Mouse (Mus musculus): ENCODE measurements around the gene Sugp2. TPM values are rescaled to one million over a fixed set of nuclear protein-coding genes. Genes with fewer than 3 reads are reported as not detected.
"Not testable (repeated sequence)": the region's sequence is repeated elsewhere in the genome, so short reads cannot be mapped to it uniquely, and the experiment has no call there.

The Sugp2 gene
- total and polyA plus RNA-seq, 2 experiments from 2014 or later: 75.7 to 139 TPM

DNA sequence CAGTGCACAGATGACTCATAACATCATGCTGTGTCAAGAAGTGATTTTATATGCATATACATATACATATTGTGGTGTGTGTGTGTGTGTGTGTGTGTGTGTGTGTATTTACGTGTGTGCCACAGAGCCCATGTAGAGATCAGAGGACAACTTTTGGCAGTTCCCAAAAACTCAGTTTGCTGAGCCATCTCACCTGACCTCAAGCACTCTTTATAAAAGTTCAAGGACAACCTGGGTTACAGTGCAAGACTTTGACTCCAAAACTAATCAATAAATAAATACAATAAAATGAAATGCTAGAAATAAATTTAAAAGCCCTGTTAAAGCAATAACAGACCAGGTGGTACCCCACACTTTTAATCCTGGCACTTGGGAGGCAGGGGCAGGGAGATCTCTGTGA, 22.8 kb upstream of the Sugp2 start:
- DNase-seq (ENCODE audit: low spot score) (no peak), ATAC-seq (ENCODE audit: low FRiP score) (no peak)
- Histone ChIP-seq H3K9me3 (ENCODE audit: low read length) (no peaks in the 10 kb centered on the region), H3K4me2 (ENCODE audit: low read depth, low read length, poor library complexity, severe bottlenecking) (peak overlapping the region; percentile 74), H3K9ac (replicated peaks; ENCODE audit: low read length, poor library complexity, severe bottlenecking) (0 out of 2 replicates have a peak overlapping the region, but pooled peaks have one; percentile 63), H3K4me1 (ENCODE audit: insufficient read depth, low read length) (no peaks in the 10 kb centered on the region), H3K27ac (ENCODE audit: low read depth, low read length) (no peak overlapping the region), H3K4me3 (ENCODE audit: low read depth, low read length) (peak overlapping the region; percentile 56), H3K27me3 (ENCODE audit: insufficient read depth, low read length) (no peaks in the 10 kb centered on the region), H3K36me3 (ENCODE audit: insufficient read depth, low read length) (no peaks in the 10 kb centered on the region)
- no peak for TF ChIP-seq CTCF (IDR thresholded peaks at IDR 0.05)
- 83% methylated on average over 1 of the region's 1 CpGs for WGBS

DNA sequence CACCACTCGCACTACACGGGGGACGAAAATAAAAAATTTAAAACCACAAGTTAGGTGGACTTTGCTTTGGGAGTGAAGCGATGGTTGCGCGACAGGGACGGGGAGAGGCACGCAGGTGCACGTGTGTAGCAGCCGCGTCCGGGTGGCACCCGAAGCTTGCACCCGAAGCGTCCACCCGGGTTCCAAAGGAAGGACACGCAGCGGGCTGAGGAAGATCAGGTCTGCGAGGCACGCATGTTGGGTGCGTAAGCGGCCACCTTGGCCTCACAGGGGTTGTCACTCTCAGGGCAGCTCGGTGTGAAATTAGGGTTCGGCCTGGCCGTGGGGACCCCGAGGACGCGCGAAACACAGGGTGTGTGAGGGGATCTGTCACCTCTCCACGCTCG, 22.3 kb upstream of the Sugp2 start:
- H3K27ac ChIP-seq (ENCODE audit: low read depth, low read length): peak overlapping the region; percentile 65
- H3K4me1 ChIP-seq (ENCODE audit: insufficient read depth, low read length): no peaks in the 10 kb centered on the region
- WGBS: 2% methylated on average over 31 of the region's 31 CpGs
- peak overlapping the region; percentile 74 for H3K4me2 ChIP-seq (ENCODE audit: low read depth, low read length, poor library complexity, severe bottlenecking)
- peak; percentile 5; the same call in 1 of the 2 replicates for ATAC-seq (ENCODE audit: low FRiP score)
- no peaks in the 10 kb centered on the region for H3K9me3 ChIP-seq (ENCODE audit: low read length)
- TF ChIP-seq CTCF (IDR thresholded peaks at IDR 0.05): no peak
- no peaks in the 10 kb centered on the region for H3K27me3 ChIP-seq (ENCODE audit: insufficient read depth, low read length)
- peak overlapping the region; percentile 63 for H3K9ac ChIP-seq (replicated peaks; ENCODE audit: low read length, poor library complexity, severe bottlenecking)
- no peak for DNase-seq (ENCODE audit: low spot score)
- no peaks in the 10 kb centered on the region for H3K36me3 ChIP-seq (ENCODE audit: insufficient read depth, low read length)
- H3K4me3 ChIP-seq (ENCODE audit: low read depth, low read length): peak overlapping the region; percentile 56

DNA sequence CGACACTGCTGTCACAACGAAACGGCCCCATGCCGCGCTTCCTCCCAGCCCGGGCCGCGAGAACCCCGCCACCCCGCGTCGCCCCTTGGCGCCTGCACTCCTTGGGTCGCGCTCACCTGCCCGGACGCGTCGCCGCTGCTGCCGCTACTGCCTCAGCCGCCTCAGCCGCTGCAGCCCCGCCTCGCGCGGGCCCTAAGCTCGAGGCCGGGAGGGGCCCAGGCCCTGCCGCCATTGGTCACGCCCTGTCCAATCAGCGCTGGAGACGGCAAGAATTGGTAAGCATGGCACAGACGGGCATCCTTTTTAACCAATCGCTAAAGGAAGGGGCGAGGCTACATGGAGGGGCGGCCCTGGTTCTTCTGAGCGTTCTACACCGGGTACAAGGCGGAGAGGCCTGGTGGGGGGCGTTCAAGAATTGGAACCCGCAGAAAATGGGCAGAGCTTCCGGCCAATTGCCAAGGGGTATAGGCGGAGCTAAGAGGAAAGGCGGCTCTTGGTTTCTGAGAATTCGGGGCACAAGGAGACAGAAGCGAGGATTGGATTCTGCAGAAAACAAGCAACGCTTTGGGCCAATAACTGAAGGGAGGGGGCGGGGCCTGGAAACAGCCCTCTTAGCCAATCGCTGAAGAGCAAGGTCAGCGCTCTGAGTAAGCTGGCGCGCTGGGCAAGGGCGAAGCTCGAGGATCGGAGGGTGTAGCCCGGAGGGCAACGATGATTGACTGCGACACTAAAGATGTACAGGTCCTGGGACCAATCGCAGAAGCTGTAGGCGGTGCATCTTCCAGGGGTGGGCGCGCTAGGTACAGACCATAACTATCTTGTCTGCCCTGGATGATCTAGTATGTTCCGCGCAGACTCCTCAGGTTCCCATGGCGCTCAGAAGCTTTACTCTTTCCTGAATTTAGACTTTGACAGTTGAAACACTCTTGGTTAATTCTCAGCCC, 21.6 kb upstream of the Sugp2 start, which contains the start of gene Slc25a42:
Gene Slc25a42 (minus strand): TSS at position 194 of the 944 bp plus-strand sequence.
- WGBS: under 1% methylated on average over 60 of the region's 66 CpGs
- peak within 1 kb of the TSS; percentile 74 for H3K4me2 ChIP-seq (ENCODE audit: low read depth, low read length, poor library complexity, severe bottlenecking)
- TF ChIP-seq CTCF (IDR thresholded peaks at IDR 0.05): no peak; the same call in 1 of the 2 replicates
- H3K9ac ChIP-seq (replicated peaks; ENCODE audit: low read length, poor library complexity, severe bottlenecking): peak within 1 kb of the TSS; percentile 63
- H3K9me3 ChIP-seq (ENCODE audit: low read length): no peaks in the 10 kb centered on the region
- ATAC-seq (ENCODE audit: low FRiP score): peak; percentile 98
- peak within 1 kb of the TSS; percentile 65 for H3K27ac ChIP-seq (ENCODE audit: low read depth, low read length)
- H3K27me3 ChIP-seq (ENCODE audit: insufficient read depth, low read length): no peaks in the 10 kb centered on the region
- no peaks in the 10 kb centered on the region for H3K36me3 ChIP-seq (ENCODE audit: insufficient read depth, low read length)
- peak within 1 kb of the TSS; percentile 56 for H3K4me3 ChIP-seq (ENCODE audit: low read depth, low read length)
- peak; percentile 100 for DNase-seq (ENCODE audit: low spot score)
- no peaks in the 10 kb centered on the region for H3K4me1 ChIP-seq (ENCODE audit: insufficient read depth, low read length)

DNA sequence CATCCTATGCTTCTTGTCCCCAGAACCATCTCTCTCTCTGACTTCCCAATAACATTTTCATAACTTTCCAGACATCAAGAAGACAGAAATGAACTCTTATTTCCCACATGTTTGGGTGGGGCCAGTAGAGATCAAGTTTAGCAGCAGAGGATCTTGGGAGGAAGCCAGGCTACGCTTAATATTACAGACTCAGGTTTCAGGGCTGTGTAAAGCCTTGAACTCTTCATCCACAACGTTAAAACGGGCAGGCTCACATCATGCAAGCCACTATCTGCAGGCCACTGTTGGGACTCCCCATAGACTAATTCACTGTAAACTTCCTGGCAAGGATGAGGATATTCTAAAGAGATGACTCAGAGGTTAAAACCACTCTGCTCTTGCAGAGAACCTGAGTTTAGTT, 19.6 kb upstream of the Sugp2 start:
- Histone ChIP-seq H3K9ac (replicated peaks; ENCODE audit: low read length, poor library complexity, severe bottlenecking) (no peak overlapping the region), H3K4me3 (ENCODE audit: low read depth, low read length) (no peak overlapping the region), H3K4me2 (ENCODE audit: low read depth, low read length, poor library complexity, severe bottlenecking) (no peak overlapping the region), H3K9me3 (ENCODE audit: low read length) (no peaks in the 10 kb centered on the region), H3K27me3 (ENCODE audit: insufficient read depth, low read length) (no peaks in the 10 kb centered on the region), H3K4me1 (ENCODE audit: insufficient read depth, low read length) (no peaks in the 10 kb centered on the region; the same call in 1 of the 2 replicates), H3K27ac (ENCODE audit: low read depth, low read length) (no peak overlapping the region), H3K36me3 (ENCODE audit: insufficient read depth, low read length) (no peaks in the 10 kb centered on the region)
- no peak for ATAC-seq (ENCODE audit: low FRiP score)
- 75% methylated on average over 3 of the region's 3 CpGs for WGBS
- no peak for DNase-seq (ENCODE audit: low spot score)
- no peak for TF ChIP-seq CTCF (IDR thresholded peaks at IDR 0.05)

DNA sequence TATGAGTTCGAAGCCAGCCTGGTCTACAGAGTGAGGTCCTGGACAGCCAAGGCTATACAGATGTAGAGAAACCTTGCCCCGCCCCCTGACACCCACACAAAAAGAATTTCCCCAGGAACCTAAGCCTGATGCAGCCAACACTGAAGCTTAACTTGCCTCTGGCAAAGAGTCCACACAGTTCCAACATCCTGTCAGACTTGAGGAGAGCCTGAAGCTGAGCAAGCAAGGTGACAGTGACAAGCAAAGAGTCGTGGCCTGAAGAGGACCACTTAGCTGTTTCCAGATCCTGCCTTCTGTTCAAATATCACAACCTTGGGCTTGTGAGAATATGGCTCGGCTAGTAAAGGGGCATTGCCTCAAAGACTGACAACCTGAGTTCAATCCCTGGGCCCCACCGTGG, 18.9 kb upstream of the Sugp2 start:
- Histone ChIP-seq H3K4me1 (ENCODE audit: insufficient read depth, low read length) (no peaks in the 10 kb centered on the region; the same call in 1 of the 2 replicates), H3K9me3 (ENCODE audit: low read length) (no peaks in the 10 kb centered on the region), H3K9ac (replicated peaks; ENCODE audit: low read length, poor library complexity, severe bottlenecking) (no peak overlapping the region), H3K4me2 (ENCODE audit: low read depth, low read length, poor library complexity, severe bottlenecking) (no peak overlapping the region), H3K27me3 (ENCODE audit: insufficient read depth, low read length) (no peaks in the 10 kb centered on the region), H3K4me3 (ENCODE audit: low read depth, low read length) (no peak overlapping the region), H3K27ac (ENCODE audit: low read depth, low read length) (no peak overlapping the region), H3K36me3 (ENCODE audit: insufficient read depth, low read length) (0 out of 2 replicates have a peak, but pooled peaks cover 2% of the 10 kb centered on the region)
- ATAC-seq (ENCODE audit: low FRiP score): no peak
- DNase-seq (ENCODE audit: low spot score): no peak
- no peak for TF ChIP-seq CTCF (IDR thresholded peaks at IDR 0.05)
- 73% methylated on average over 5 of the region's 5 CpGs for WGBS

DNA sequence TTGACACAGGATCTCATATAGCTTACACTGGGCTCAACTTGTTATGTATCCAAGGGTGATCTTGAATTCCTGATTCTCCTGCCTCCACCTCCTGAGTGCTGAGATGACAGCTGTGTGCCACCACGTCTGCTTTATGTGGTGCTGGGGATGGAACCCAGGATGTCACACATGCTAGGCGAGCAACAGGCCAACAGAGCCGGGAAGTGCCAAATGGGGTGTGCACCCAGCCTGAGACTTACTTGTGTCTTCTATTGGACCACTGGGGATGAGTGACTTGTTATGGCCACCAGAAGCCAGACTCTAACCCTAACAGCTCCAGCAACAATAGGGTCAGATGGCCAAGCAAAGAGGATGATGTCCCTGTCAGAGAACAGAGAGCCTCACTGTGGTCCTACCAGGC, 17.9 kb upstream of the Sugp2 start:
- not testable (repeated sequence) for DNase-seq (ENCODE audit: low spot score); H3K9ac ChIP-seq (replicated peaks; ENCODE audit: low read length, poor library complexity, severe bottlenecking); H3K9me3 ChIP-seq (ENCODE audit: low read length); H3K27ac ChIP-seq (ENCODE audit: low read depth, low read length); H3K36me3 ChIP-seq (ENCODE audit: insufficient read depth, low read length); H3K4me3 ChIP-seq (ENCODE audit: low read depth, low read length); H3K27me3 ChIP-seq (ENCODE audit: insufficient read depth, low read length); H3K4me1 ChIP-seq (ENCODE audit: insufficient read depth, low read length); H3K4me2 ChIP-seq (ENCODE audit: low read depth, low read length, poor library complexity, severe bottlenecking); ATAC-seq (ENCODE audit: low FRiP score)
- 63% methylated on average over 3 of the region's 3 CpGs for WGBS
